Mouse (Mus musculus) right cerebral cortex, postnatal 36 days (tissue): ENCODE measurements around the gene Mettl27.
"Not testable (repeated sequence)": the region's sequence is repeated elsewhere in the genome, so short reads cannot be mapped to it uniquely, and the experiment has no call there.

Source experiments
- DNase-seq, 2 experiments: peaks; one replicate each; pipeline ENCODE4 v3.0.0; 2022; ENCODE audit warnings: low spot score in 2 of 2, mixed read lengths in 1 of 2

The Mettl27 gene

DNA sequence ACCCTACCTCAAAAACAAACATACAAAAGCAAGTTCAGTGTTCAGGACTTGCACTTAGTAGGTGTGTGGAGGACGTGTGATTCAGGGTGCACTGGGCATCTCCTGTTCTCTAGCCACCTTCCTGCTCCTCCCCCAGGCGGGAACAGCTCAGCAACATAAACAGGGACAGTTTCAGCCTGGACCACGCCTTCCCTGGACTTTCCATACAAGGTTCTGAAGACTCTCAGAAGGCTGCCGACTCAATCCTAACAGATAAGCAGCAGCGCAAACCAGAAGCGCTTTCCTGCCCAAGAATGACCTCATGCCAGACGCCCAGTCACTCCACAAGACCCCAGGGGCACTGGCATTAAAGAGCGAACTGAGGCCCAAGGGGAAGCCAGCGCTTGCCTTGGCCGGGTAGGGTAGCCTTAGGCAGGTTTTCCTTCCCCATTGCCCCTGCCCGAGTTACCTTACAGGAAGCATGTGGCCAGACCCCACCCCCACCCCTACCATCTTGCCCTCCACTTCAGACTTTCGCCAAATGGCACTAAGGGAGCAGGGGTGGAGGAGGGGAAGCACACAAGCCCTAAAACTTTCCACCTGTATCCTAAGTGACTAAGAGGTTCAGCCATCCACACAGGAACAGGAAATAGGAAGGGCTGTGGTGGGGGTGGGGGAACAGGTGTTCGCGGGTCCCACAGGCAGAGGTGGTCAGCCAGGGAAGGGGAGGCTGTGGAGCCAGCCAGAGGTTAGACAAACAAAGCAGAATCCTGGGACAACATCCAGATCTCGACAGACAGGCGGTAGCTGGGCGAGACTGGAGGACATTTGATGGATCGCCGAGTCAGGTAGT lies 19.1 kb downstream of the Mettl27 start:
- DNase-seq = no peak

DNA sequence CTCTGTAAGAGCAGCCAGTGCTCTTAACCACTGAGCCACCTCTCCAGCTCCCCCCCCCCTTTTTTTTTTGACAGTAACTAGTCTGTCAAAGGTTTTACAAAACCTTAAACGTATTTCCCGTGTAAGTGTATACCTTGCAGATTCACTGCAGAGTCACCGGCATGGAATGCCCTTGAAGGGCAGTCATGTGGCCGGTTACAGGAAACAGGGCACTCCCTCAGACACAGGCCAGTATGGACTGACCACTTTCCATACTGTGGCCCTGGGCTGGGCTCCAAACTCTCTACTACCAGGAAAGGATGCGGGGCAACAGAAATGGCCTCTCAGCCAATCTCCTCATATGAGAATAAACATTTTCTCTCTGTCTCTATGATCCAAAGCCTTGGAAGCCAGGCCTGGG lies 23.3 kb downstream of the Mettl27 start:
- no peak for DNase-seq

DNA sequence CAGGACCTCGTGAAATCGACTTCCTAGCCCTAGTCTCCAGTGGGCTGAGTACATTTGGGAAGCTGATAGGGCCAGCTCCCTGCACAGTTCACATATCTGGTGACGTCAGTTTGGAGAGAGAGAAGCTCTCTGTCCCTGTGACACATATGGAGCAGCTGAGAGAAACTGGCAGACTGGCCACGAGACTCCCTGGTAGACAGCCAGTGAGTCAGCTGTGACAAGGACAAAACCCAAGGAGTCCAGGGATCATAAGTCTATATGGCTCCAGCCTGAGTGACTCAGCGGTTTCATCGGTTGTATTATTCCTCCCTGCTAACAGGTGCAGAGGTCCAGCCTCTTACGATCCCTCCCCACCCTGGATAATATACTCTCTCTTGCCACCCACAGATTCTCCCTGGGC lies 26.9 kb downstream of the Mettl27 start:
- DNase-seq = peak in 1 of 2 experiments; percentile 14

DNA sequence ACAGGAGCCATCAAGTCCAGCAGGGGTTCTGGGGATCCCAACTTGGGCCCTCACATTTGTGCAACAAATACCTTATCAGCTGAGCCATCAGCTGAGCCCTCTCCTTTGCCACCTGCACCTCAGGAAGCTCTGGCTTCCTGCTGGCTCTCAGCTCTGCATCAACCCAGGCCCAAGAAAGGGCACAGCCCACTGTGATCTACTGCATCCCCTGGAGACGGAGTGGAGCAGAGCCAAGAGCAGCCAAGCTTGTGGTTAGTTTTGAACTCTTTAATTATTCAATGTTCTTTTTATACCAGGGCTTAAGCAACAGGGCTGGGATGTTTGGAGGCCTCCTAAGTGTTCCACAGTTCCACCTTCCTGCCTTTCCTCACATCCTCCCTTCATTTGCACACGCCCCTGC lies 28.3 kb downstream of the Mettl27 start:
- no peak for DNase-seq

DNA sequence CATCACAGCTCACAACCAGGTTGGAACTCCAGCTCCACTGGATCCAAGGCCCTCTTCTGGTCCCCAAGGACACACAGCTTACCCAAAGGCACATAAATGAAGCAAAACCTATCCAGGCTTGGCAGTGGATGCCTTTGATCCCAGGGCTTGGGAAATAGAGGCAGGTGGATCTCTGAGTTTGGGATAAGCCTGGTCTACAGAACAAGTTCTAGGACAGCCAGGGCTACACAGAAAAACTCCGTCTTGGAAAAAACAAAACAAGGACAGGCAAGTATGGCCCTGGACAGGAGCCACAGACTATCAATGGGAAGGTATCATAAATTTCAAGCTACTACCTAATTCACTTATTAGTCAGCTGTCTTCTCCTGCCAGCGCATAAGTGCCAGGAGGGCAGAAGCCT lies 29.4 kb downstream of the Mettl27 start:
- DNase-seq = no peak

DNA sequence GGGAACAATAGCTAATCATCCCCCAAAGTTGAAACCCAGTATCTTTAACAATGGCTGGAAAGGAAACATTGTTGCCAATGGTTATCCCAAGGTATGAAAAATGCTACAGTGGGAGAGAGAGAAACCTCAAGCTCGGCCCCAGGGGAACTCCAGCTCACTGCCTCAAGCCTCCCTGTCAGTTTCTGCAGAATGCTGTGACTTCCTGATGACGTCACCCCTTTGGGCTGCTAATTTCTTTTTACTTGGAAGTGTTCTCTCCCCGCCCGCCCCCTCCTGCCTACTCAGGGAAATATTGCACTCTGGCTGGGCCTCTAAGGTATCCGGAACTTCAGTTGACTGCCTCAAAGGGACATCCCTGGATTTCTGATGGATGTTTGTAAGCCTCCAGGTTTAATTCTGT lies 31.4 kb downstream of the Mettl27 start:
- DNase-seq = no peak

DNA sequence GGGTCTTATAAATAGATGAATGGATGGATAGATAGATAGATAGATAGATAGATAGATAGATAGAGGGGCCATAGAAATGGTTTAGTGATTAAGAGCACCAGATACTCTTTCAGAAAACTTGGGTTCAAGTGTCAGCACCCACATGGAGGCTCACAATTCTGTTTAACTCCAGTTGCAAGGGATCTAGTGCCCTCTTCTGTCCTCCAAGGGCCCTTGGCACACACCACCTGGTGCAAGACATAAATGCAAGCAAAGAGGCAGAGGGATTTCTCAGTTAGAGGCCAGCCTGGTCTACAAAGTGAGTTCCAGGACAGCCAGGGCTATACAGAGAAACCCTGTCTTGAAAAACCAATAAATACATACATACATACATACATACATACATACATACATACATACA lies 32.5 kb downstream of the Mettl27 start:
- DNase-seq = not testable (repeated sequence)

DNA sequence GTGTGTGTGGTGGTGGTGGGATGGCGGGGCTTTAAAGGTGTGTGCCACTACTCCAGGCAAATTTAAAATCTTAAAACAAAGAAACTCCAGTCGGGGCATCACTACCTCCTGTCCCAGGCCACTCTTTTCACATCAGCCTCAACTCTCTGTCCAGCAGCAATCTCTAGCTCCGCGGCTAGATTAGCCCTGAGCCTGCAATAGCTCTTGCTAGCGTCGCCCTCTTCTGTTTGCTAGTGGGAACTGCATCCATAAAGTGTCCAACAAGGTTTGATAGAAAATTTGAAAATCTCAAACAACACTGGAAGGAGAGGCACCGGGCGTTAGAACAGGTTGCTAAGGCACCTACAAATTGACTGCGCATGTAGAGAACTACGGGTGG lies 33.3 kb downstream of the Mettl27 start:
- peak; percentile 29 to 36 for DNase-seq

DNA sequence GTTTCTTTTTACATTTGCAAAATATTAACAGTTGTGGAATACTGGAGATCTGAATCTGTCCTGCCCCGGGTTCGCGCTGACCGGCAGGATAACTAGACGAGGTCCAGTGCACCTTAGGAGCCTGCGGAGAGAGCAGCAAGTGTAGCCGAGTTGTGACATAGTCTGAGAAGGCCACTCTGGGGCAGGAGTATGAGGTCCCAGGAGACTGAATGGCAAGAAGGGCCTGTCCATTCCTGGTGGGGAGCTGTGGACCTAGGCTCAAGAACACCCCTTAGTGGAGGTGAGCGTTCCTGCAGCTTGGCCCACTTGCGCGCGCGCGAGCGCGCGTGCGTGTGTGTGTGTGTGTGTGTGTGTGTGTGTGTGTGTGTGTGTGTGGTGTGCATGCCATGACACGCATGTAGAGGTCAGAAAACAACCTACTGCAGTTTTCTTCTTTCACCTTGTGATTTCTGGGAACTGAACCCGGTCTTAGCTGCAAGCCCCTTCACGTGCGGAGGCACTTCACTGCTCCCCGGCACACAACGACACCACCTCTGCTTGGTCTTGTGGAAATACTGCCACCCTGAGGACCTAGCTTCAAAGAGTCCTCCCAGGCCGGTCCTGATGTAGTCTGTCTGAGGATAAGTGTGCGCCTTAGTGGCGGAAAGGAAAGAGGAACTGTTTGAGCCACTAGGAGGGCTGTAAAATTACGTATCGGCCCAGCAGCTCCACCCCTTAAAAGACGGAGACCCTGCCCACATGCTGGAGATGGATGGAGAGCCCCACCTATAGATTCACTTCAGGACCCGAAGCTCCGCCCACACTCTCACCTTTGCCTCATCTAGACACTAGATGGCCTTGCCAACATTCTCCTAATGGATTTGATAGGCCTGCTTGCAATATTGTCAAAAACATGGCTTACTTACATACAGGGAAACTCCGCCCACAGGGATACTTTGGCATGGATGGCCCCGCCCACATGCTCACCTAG lies 34.0 kb downstream of the Mettl27 start:
- DNase-seq = no peak

DNA sequence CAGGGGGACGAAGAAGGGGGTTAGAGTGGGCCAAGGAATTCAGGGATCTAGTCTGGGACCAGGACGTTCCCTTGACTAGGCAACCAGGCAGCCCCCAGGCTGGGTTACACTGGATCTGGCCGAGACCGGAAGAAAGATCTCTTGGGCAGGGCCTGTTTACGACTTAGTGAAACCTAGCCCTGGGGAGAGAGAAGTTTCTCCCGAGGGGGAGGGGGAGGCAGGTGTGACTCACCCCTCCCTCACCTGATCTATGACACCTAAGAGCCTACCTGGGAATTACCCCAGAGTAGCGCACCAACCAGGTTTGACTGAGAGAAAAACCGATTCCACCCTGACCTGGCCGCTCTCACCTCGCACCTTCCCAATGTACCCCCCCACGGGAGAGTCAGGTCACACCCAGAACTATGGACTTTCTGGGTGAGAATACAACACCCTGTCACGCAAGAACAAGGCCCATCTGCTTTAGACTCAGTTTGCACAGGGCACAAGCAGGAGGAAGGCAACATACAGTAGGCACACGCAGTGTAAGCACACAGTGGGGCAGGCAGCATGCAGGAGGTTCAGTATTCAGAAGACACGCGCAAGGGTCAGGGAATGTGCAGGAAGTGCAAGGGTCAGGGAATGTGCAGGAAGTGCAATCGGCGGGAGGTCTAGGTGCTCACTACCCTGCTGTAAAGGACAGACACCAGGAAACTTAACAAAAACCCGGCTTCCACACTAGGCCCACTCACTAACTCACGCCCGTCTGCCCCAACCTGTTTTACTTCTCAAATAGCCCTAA lies 35.2 kb downstream of the Mettl27 start:
- no peak for DNase-seq

DNA sequence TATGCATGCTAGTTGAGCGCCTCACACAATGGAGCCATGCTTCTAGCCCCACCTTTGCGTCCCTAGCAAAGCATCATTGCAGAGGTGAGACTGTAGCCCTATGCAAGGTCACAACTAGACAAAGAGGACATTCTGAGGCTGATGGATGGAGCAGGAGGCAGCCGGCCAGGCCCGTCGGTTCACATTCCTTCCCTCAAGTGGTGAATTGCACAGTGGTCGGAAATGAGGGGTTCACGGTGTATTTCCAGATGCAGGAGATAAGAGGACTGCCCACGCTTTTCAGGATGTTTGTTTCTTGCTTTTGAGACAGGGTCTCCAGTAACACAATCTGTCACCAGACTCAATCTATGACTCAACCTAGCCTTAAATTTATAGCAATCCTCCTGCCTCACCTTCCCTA lies 38.5 kb downstream of the Mettl27 start:
- DNase-seq = no peak

DNA sequence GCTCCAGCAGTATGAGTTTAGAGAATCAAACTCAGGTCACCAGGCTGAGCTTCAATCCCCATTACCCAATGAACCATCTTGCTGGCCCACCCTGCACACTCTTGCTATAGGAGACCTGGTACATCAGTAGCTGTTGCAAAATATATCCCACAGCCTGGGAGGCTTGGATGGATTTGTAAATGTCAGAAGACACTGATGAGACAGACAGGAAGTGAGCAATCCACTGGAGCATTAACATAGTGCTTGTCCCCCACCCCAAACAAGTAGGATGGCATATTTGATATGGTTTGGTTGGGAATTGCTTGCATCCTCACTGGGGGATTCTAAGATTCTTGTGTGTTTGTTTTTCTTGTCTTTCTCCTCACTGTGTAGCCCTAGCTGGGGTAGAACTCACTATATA lies 40.9 kb downstream of the Mettl27 start:
- no peak for DNase-seq

DNA sequence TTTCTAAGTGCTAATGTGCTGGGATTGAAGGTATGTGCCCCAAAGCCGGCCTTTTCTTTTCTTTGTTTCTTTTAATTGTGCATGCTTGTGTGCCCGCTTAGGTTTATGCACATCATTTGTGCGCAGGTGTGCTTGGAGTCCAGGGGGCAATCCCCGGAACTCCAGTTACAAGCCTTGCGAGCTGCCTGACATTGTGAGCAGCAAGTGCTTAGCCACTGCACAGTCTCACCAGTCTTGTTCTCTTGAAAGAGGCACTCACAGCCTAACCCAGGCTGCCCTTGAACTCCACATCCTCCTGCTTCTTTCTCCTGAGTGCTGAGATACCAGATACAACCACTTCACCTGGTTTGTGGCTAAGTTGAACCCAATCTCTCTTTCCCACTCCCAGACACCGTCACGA lies 41.4 kb downstream of the Mettl27 start:
- no peak for DNase-seq

DNA sequence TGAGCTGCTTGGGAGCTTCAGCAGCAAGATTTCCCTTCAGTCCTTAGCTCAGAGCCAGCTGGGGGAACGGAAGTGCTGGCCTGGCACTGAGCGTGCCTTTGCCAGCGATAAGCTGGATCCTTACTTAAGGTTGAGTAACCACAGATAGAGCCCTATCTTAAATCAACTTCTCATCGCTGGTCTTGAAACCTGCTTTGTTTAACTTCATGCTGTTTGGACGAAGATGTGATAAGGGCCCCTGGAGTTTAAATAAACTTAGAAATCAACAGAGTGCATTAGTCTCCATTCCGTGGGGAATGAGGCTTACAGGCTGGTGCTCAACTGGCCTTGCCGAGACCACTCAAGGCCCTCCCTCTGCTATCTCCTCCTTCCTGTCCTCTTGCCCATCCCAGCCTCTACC lies 42.1 kb downstream of the Mettl27 start:
- DNase-seq = no peak

DNA sequence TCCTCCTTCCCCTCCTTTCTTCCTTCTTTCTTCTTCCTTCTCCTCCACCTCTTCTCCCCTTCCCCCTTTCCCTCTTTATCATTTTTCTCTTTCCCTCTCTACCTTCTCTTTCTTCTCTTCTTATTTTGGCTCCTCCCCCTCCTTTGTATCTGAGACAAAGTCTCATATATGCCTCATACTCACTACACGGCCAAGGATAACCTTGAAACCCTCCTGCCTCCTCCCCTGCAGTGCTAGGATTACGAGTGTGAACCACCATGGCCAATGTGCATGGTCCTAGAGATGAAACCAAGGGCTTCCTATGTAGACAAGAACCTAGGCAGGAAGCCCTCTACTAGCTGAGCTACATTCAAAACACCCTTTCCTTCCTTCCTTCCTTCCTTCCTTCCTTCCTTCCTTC lies 42.8 kb downstream of the Mettl27 start:
- DNase-seq = no peak

DNA sequence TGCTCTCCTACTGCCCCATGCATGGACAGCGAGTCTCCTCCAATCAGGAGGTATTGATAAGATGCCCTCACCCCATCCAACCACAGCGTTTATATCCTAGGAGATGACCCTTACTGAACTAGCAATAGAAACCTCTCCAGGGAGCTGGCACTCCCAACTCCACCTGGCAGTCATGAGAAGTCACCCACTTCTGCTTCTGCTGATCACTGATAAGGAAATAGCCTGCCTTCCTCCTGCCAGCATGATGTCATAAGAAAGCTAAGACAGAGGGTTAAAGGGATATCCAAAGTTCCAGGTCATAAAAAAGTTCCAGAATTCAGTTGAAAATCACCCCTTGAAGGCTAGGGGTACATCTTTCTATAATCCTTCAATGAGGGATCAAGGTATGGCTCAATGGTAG lies 44.0 kb downstream of the Mettl27 start:
- DNase-seq = no peak

DNA sequence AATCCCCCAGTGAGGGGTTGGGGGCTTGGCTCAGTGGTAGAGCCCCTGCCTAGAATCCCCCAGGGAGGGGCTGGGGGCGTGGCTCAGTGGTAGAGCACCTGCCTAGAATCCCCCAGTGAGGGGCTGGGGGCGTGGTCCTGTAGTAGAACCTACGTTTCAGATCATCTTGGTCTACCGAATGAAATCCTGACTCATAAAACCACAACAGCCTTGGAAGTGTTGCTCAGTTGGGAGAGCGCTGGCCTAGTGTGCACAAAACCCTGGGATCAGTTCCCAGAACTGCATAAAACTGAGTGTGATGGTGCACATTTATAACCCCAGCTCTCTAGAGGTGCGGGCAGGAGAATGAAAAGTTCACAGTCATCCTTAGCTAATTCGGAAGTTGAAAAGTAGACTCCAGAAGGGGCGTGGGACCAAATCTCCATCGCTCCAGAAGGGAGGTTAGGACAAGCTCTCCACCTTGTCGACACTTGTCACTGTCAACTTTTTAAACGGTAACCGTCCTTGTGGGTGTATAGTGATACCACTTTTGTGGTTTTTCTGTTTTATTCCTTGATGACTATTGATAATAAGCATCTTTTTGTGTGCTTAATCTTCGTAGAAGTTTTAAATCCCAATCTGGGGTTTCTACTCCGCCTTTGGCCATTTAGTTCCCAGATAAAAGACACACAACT lies 44.5 kb downstream of the Mettl27 start:
- DNase-seq = no peak

DNA sequence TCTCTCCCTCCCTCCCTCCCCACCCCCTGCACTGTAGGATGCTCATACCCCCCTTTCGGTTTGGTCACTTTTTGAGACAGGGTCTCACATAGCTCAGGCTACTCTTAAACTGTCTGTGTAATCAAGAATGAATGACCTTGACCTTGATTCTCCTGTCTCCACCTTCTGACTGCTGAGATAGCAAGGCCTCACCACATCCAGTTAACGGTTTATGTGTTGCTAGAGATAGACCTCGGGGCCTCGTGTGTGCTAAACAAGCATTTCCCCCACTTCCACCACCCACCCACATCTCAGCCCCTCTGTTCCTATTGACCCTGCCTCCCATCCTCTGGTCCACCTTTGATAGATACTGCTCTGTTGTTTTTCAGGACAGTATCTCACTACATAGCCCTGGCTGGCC lies 45.7 kb downstream of the Mettl27 start:
- no peak for DNase-seq

DNA sequence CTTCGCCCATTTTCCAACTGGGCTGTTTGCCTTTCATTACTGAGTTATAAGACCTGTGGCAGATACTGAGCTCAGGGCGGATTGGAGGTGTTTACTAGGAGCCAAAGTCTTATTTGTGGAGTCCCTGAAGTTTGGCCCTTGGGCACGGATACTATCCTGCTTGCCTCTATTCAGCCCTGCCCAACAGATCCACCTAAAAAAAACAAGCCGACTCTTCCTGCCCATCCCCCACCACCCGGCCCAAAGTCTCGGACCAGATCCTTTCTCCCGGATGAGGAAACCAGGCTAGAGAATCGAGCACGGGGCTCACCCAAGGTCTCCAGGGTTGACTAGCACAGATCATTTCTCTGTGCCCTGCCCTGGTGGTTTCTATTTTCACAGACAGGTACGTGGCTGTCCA lies 49.0 kb downstream of the Mettl27 start:
- no peak for DNase-seq

DNA sequence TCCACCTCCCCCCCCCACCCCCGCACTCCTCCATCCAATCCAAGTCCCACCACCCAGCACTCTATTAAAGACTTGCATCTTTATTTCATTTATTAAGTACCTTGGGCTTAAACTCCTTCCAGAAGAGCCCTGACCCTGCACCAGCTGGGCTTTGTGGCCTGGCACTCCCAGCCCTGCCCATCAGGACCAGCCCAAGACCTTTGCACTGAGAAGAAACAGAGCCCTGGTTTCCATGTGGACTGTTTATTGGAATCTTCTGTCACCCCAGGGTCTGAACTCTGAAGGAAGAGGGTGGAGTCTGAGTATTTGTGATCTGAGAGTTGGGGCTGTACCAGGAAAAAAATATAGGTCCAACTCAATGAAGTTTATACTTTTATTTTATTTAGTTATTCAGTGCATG lies 50.9 kb downstream of the Mettl27 start:
- DNase-seq = no peak

DNA sequence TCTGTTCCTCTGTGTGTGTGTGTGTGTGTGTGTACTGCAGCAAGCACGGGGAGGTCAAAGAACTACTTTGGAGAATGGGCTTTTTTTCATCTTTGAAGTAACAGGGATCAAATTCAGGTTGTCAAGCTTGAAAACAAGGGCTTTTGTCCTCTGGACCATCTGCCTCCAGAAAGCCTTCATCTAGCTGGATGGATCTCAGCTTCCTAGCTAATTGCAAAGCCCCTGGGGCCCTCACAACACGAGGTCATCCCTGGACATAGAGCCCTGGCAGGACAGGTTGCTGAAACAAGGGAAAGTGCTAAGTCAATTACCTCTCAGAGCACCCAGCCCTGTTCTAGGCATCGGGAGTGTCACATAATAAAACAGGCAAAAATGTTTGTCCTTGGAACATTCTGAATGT lies 51.6 kb downstream of the Mettl27 start:
- no peak for DNase-seq
